Mouse (Mus musculus) CD4-positive, CD25-positive, alpha-beta regulatory T cell, adult 2 months (primary cell): ENCODE results near the gene Hes1.

Experiments used
- DNase-seq: peaks from one replicate; pipeline ENCODE4 v3.0.0-alpha.2; 2012; ENCODE audit warnings: low read depth, low spot score

Hes1 gene

GRCm38 (mm10) chr16:30063984-30064453 lies at the start of gene Hes1:
Gene Hes1 (plus strand): TSS chr16:30064384.
- peak; percentile 82 for DNase-seq

DNA sequence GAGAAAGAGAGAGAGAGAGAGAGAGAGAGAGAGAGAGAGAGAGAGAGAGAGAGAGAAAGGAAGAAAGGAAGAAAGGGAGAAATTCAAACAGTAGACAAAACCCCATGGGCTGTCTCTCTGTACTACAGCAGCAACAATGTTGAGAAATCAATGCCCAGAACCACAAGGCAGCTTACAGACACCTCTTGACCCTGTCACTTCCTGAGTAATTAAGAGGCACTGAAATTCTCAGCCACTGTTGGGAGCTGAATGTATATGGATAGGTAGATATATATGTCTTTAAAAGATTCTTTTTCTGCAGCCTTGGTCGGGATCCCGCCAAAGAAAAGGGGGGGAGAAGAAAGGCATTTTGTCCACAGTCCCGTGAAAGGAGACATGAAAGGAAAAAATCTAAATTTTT lies 48.1 kb upstream of the Hes1 start:
- DNase-seq = no peak

- no peak for DNase-seq
Measured at GRCm38 (mm10) chr16:30020124-30020523, 44.1 kb upstream of the Hes1 start.

DNA sequence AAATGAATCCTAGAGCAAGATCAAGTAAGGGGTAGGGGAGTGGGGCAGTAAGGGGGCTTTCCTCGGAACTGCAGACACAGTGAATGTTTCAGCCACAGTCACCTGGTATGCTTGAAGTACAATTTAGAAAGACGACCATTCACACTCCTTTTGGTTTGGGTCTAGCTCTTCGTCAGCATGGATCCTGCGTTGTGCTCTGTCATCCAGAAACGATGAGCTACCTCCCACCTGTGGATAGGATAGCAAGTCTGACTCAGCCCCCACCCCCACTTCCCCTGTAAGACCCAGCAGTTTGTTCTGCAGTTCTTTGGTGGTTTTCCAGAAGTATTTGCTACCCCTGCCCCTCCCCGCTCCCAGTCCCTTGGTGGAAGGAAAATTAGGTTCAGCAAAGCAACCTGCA lies 41.8 kb upstream of the Hes1 start:
- DNase-seq = no peak

GRCm38 (mm10) chr16:30022890-30023797 lies 41.0 kb upstream of the Hes1 start:
- no peak for DNase-seq

DNA sequence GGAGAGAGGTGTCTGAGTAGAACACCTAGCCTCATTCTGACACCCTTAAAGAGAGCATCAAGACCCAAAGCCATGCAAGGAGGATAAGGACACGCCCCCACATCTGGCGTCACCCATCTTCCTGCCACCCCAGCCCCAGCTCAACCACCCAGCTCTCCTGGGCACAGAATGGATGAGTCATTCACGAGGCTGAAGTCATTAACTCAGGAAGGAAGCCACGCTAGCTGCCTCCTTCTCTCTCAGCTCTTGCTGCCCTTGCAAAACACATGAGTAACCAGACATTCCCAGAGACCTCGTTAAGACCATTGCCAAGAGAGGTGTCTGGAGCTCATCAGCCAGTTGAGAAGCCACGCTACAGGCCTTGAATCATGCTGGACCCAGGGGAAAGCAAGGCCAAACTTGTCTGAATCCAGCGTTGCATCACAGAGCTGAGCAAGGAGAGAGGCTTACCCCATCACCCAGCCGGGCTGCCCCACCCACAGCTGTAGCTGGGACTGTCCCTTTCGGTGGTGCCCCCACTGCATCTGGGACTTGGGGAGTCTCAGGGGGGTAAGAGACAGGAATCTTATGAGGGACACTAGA lies 39.4 kb upstream of the Hes1 start:
- DNase-seq = peak; percentile 77

DNA sequence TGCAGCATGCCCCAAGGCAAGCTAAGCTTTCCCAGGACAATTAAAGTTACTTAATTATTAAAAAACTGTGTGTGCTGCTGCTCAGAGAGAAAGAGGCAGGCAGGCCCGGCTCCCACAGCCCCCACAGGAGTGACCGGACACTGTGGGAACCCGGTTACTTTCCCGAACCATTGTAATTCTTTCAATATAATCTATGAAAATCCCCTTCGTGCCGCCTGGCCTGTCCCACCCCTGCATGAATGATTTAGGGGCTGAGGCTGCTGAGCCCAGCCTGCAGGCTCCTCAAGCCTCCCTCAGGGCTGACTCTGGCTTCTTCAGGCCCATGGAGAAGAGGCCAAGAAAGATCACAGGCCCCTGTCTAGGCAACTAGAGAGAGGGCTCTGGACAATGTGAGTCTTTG lies 36.0 kb upstream of the Hes1 start:
- DNase-seq = no peak

GRCm38 (mm10) chr16:30029264-30030003 lies 34.8 kb upstream of the Hes1 start:
- DNase-seq = no peak

DNA sequence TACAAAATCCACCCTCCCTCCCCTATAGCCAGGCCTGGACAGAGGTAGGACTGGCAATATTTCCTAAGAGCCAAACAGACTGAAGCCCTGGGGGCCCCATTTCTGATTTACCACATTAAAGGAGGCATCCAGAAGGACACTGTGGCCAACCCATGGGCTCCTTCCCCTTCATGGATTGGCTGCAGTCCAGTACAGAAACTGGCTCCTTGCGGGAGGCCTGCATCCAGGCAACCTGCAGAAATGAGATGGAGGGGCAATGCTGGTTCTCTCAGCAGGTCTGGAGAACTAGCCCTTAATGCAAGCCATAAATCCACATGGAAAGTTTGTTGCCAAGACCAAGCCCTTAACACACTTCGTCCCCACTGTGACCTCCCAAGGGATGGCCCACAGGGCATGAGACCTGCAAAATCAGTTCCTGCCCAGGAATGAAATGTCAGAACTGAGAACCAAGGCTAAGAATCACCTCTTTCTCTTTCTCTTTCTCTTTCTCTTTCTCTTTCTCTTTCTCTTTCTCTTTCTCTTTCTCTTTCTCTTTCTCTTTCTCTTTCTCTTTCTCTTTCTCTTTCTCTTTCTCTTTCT lies 31.8 kb upstream of the Hes1 start:
- no peak for DNase-seq

GRCm38 (mm10) chr16:30033390-30033789 lies 30.8 kb upstream of the Hes1 start:
- DNase-seq = no peak

DNA sequence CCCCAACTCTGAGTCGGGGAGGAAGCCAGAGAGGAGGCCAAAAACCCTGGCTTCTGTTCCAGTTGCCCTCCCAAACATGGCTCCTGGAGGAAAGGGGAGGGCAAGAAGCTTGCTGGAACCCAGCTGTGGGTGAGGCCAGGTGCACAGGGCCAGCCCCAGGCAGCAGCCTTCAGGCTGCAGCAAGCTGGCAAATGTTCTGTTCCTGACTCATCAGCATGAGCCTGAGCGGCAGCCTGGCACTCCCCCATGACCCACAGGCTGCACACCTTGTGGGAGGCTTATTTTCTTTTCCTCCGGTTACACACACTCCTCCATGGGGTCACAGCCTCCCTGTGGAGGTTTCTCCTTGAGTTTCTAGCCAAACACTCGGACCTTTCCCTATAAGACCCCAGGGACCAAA lies 30.2 kb upstream of the Hes1 start:
- DNase-seq = no peak

DNA sequence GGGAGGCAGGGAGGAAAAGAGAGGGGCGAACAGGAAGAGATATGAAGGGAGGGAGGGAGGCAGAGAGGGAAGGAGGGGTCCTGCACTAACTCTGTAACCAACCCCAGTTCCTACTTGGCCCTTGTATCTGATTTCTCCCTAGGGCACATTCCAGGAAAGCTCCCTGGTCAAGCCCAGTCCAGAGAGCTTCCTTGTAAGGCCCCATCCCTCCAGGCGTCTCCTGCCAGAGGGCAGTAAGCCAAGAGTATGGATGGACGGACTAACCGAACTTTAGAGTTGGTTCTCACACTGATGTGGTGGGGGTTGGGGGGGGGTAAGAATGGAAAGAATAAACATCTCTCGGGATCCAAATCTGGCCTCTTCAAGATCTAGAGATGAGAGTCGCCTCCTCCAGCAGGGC lies 29.7 kb upstream of the Hes1 start:
- DNase-seq = no peak

DNA sequence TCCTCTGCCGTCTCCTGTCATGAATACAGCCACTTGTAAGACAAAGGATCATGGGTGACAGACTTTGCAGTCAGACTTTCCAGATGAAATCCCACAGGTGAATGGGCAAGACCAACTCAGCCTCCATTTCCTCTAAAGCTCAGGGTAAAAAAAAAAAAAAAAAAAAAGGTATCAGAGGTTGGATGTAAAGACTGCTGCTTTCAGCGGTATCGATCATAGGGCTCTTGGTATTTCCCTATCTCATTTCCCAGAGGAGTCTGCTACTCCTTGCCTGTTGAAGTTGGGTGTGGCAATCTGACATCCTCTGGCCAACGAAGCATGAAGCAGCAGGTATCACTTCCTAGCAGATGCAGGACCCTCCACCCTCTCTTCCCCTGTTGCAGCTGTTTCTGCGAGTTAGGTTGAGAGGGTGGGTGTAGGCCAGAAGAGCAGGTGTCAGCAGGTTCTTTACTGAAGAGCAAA lies 29.2 kb upstream of the Hes1 start:
- DNase-seq = no peak

GRCm38 (mm10) chr16:30036104-30036503 lies 28.1 kb upstream of the Hes1 start:
- DNase-seq = no peak

- peak; percentile 58 for DNase-seq
Measured at GRCm38 (mm10) chr16:30038663-30039593, 25.3 kb upstream of the Hes1 start.

GRCm38 (mm10) chr16:30039841-30040240 lies 24.3 kb upstream of the Hes1 start:
- DNase-seq = no peak

GRCm38 (mm10) chr16:30042859-30043258 lies 21.3 kb upstream of the Hes1 start:
- DNase-seq = no peak

DNA sequence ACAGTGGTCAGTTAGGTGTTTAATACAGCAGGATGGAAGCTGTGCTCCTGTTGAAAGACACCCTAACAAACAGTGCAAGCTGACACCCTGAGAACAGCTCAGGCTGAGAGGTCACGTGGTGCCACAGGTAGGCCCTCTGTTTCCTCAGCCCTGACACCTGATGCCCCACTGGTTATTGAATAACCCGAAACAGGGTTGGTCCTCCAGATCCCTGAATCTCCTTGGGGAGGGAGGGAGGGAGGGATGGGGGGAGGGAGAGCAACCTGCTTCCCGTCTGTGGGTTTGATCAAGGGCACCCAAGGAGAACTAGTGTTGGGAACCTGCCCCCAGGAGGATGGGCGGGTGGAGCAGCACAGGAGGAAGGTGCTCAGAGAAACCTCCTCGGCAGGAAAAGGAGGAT lies 18.6 kb upstream of the Hes1 start:
- DNase-seq = no peak

GRCm38 (mm10) chr16:30047010-30047409 lies 17.2 kb upstream of the Hes1 start:
- no peak for DNase-seq

DNA sequence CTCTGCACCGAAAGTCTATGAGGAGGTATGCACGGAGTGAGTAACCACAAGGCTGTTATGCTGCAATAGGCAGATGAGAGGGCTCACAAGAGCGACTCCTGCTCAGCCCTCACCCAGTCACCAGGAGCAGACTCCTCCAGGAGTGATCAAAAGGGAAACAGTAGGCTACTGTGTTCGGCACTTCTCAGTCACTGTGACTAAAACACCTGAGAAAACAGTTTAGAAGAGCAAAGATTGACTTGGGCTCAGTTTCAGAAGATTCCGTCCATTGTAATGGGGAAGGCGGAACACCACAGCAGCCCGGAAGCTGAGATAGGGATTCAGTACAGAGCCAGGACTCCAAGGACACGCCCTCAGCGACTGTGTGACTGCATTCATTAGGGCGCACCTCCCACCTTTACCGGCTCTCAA lies 16.8 kb upstream of the Hes1 start:
- DNase-seq = no peak
